Mouse (Mus musculus) ovary, postnatal 14 days (tissue): Measurements from ENCODE around the gene Gp9.

Experiments
- DNase-seq: peaks from one replicate; pipeline ENCODE4 v3.0.0; 2022; ENCODE audit warnings: low spot score

Gp9 gene

DNA sequence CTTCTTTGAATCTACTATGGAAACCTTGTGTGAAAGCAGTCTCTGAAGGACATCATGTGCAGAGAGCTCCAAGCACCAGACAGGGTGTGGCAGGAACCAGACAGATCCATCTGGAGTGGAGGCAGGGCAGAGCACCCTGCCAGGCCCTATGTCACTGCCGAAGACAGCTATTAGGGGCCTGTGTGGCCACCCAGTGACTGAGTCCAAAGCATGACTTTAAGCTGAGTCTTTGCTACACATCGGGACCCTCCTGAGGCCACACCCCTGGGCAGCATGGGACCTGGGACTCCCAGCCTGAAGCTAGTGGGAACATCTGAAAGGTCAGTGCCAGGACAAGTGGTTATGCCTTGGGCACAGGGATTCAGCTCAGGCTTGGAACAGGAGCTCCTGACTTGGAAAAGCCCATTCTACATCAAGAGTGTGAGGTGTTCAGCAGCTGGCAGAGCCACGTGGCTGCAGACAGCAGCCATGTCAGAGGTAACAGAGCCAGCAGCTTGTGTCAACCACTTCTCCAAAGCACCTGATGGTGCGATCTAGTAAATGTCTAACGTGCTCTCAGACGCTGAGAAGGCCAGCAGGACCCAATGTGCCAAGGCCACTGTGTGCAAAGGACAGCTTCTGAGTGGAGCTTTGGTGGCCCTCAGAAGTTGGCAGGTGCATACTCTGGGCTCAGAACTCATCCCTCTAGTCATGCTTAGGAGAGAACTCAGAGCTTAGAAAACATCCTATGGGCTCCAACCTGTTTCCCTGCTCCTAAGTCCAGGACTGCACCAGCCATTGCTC lies 9.4 kb downstream of the Gp9 start:
- no peak for DNase-seq

DNA sequence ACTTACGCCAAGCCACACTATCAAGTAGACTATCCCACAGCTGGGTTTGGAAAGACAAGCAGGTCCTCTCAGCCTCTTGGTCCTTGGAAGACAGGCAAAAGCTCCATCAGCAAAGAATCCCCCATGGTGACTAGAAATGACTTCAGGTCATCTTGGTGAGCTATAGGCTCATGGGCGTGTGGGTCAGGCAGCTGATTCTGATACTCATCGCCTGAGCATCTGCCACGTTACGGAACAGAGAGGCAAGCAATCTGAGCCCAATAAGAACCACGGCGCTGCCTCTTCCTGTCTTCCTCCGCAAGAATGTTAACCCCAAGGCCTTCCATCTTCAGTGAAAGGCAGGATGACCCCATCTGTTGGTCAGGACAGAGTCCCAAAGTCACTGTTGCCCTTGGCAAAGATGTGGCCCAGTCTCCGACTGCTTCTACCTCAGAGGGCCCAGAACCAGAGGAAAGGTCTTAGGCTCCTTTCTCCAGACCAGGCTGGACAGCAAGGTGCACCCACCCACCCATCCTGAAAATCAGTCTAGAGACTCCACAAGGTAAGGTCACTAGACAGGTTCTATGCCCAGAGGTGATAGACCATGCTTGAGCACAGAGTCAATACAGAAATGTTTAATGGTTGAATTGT lies 10.5 kb downstream of the Gp9 start:
- DNase-seq: no peak

DNA sequence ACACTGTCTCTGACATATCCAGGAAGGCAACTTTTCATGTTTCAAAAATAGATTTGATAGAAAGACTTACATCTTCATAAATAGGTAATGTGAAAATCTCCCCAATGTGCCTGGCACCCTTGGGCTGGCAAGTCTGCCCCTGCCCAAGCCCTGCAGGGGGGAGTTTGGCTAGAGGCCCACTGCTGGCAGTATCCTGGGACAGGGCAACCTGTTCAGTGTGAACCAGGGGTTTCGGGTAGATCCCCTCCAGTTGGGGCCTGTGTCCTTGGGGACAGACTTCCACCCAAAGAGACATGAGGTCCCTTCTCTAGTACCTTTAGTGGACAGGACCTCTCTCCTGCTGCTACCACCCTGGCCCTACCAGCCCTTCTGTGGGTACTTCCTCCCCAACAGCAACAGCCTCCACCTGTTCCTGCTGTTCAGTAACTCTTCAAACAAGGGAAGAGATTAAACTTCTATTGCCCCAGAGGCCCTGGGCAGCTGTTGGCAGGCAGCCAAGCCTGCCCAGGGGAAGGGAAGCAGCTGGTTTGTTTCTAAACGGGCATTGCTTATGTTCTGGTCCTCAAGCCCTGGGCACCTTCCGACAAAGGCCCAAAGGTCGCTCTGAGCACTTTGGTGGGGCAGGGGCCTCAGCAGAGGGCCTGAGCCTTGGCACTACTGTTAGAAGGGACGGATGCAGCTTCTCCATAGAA lies 11.2 kb downstream of the Gp9 start:
- DNase-seq: peak; percentile 47

DNA sequence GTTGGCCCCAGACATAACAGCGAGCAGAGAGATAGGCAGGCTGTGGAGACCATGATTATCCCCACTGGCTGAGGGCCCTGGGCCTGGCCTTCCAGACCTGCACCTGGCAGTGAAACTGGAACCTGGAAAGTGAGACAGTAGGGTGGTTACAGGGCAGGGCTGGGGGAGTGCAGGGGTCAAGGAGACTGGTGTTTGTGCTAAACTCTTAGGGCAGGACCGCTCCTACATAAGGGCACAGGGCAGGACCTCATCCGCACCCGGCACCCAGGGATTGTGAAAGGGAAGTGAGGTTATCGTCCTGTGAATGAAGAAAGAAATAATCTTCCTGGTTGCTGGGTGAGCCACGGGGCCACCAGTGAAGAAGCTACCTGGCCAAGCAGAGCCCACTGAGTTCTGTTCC lies 11.9 kb downstream of the Gp9 start:
- no peak for DNase-seq

DNA sequence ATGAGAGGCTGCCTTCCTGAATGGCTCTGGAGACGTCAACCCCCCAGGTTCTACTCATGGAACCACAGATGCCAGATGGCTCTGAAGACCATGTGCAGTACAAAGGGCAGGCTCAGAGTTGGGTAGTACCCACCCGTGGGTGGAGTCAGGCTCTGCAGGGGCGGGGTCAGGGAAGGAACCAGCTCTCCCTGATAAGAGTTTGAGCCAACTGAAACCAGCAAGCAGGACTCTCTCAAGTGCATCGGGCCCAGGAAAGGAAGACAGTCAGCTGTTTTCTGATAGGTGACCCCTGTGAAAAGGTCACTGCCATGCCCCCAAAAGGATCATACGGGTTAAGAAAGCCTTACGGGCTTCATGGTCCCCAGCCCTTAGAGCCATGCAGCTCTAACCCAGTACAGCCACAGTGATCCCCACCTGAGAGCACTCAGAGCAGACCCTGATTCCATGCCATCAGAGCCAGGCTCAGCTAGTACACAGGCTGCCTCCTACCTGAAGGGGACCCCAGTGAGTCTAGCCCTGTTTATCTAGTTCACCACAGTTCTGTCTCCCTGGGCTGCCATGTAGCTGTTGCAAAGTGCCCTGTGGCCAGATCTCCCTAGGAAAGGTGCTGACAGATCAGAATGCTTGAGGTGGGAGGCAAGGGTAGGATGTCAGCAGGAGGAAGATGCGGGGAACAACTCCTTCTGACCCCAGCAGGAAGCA lies 13.1 kb downstream of the Gp9 start:
- no peak for DNase-seq

DNA sequence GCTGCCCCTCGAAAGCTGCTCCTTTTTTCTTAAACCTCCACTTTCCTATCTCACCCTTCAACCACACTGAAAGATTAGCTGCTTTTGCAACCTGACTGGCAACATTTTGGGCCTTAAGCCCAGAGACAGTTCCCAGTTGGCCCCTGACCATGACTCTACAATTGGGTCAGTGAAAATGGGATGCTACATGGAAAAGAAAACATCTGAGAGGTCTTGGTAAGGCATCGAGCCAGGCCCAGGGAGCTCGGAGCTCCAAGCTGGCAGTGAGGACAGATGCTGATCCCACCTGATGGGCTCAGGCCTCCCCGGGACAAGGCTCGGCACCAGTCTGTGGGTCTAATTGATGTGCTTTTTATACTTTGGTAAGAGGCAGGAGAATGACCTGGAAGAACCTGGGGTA lies 14.0 kb downstream of the Gp9 start:
- DNase-seq: no peak

DNA sequence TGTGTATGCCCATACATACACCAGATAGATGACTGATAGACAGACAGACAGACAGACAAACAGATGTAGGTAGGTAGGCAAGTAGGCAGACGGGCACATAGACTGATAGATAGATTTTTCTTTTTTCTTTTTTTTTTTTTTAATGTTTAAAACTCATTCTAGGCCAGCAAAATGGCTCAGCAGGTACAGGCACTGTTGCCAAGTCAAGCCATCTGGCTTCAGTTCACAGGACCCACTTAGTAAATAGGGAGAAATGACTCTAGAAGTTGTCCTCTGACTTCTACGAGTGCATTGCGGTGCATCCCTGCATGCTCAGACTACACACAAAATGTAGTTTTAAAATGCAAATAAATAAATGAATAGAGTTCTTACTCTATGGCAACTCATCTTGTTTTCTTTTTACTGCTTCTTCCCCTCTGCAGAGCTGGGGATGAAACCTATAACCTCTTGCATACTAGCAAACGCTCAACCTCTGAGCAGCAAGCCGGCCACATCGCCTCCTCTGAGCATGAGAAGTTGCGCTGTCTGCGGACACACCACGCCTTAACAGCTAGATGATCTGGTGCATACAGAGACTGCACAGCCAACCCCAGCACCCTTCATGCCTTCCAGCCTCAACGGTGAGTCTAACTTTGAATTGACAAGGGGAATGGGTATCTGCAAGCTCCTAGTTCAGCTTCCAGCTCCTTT lies 16.1 kb downstream of the Gp9 start:
- no peak for DNase-seq

DNA sequence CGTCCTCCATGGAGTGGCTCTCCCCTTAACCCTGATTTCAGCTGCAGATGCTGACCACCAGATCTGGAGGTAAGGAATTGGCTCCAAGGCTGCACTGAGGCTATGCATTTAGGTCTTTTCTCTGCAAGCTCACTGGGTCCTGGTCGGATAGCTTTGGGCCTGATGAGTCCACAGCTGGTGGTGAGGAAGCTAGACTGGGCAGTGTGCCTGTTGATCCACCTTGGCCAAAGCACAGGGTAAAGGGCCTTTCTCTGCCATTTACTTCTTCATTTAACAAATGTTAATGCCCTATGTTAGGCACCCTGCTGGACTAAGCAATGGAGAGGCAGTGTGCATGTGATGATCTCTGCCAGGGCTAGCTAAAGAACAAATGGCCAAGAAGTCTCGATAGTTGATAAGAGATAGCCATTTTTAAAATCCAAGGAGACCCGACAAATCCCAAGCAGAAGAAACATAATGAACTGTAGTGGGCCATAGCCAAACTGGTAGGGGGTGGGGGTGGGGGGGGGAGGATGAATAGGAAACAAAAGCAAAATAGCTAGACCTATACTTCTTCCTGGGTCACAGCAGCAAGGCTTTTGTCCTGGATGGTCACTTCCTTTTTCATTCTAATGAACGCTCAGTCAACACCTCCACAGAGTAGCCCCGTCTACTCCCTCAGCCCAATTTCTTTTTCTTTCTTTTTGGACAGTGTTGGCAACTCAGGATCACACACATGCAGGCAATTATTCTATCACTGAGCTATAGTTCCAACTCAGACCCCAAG lies 17.7 kb downstream of the Gp9 start:
- no peak for DNase-seq

DNA sequence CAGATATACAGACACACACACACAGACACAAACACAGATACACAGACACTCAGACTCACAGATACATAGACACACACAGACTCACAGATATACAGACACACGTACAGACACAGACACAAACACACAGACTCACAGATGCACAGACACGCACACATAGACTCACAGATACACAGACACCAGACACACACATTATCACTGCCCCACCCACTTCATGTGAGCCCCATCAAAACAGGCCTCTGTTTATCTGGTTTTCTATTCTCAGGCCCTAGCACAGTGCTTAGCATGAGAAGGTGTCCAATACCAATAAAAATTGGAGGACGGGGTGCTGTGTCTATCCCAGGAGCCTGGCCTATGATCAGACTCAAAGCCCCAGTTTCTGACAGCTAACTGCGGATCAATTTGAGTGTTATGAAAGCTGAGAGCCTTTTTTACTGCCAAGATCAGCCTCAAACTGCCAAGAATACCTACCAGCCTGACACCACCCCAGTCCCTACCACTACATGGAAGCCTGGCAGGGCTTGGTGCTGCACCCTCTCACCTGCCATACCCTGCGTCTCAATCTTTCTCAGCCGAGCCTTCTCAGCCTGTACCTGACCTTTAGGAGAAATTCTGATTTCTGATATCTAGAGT lies 18.5 kb downstream of the Gp9 start:
- no peak for DNase-seq

DNA sequence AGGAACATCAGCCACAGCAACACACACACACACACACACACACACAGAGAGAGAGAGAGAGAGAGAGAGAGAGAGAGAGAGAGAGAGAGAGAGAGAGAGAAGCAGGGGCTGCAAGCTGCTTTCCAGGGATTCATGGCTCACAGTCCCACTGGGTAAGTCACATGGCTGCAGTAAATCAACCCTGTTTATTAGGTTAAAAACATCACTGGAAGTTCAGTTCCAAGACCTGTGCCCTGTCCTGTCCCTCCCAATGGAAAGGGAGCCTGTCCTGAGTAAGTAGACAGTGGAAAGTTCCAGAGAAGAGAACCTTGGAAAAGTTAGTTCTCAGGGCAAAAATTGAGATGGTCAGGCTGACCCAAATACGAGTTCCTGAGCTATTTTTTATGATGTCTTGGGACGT lies 19.4 kb downstream of the Gp9 start:
- no peak for DNase-seq

DNA sequence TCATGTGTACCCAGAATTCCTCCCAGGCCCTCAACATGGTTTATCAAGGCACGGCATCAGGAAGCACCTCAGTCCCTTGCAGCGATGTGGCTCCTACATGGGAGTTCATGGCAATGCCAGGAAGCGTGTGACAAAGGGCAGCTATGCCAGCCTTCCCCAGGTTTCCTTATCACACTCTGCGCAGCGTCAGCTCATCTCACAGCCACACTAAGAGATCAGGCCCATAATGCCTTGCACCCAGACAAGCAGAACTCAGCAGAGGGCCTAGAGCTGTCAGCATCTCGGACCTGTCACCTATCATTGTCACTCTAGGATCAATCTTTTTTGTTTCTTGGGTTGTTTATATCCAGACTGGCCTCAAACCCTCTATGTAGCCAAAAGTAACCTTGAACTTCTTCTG lies 21.7 kb downstream of the Gp9 start:
- DNase-seq: no peak

DNA sequence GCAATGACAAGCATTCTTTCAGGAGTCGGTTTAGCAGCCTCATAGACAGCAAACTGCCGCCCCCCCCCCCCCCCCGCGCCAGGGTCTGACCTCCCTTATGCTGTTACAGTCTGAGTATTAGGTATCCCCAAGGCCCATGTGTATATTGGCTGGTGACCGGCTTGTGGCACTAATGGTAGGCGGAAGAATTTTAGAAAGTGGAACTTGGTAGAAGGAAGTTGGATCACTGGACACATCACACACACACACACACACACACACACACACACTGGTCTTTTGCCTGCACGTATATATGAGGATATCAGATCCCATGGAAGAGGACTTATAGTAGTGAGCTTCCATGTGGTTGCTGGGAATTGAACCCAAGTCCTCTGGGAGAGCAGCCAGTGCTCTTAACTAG lies 24.6 kb downstream of the Gp9 start:
- DNase-seq: no peak

DNA sequence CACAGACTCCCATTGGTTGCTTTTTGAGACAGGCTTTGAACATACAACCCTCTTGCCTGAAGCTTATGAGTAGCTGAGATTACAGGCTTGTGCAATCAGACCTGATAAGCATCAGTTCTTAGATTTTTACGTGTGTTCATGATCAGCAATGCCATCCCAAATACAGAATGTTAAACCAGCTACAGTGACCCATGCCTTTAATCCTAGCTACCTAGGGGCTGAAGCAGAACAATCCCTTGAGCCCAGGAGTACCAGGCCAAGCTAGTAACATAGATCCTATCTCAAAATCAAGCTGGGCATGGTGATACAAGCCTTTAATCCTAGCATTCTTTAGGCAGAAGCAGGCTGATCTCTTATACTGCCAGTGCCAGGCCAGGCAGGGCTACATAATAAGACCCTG lies 26.2 kb downstream of the Gp9 start:
- DNase-seq: no peak

DNA sequence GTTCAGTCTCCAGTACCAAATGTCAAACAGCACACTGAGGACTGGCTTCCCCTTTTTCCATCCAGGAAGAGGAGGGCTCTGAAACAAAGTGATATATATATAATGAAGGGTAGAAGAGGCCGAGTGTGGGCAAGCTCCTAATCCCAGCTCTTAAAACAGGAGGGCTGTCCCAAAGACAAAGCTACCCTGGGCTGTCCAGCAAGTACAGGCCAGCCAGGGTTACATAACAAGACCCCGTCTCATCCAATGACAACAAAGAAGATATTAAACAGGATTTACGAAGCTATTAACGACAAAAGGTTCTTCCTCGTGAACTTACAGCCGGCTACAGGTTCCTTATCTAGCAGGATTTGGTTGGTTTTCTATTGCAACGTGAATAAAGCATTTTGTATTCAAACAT lies 27.0 kb downstream of the Gp9 start:
- no peak for DNase-seq

DNA sequence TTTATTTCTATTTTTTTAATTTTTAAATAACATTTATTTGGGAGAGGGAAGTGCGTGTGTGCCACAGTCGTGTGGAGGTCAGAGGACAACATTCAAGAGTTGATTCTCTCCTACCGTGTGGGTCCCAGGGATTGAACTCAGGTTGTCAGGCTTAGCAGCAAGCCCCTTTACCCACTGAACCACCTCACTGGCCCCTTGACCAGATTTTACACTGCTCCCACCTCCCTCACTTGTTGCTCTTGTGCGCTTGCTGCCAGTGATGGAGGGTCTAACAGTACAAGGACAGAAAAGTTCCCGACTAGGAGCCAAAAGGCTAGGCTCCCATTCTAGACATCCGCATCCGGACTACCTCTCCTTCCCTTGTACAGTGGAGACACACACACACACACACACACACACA lies 27.6 kb downstream of the Gp9 start:
- no peak for DNase-seq

DNA sequence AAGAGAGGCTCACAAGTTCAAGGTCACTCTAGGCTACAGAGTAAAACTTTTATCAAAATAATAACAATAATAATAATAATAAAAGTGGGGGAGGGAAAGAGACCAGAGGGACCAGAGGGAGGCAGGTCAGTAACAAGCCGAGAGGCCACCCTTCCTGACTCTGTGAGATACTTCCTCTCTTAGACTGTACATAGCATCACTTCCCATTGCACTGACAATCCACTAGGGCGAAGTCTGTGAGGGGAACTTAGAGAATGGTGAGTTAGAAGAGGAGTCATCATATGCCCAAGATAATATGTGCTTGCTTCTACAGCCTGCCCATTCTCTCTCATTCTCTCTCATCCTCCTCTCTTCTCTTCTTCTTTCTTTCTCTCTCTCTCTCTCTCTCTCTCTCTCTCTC lies 28.2 kb downstream of the Gp9 start:
- DNase-seq: no peak

DNA sequence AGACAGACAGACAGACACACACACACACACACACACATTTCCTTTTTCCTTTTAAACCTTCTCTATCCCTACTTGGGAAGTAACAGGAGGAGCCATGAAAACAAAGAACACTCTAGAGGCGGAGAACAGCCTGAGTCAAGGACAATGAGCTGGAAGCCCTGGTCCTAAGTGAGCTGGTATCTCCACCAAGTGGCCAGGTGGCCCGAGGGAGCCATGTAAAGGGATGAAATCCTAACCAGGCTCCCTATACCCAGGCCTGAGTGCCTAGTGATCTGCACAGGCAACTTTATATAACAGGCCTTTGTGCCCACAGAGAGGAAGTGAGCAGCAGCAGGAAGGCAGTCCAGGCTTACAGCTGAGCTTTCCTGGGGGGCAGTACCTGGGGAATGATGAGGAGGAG lies 29.0 kb downstream of the Gp9 start:
- DNase-seq: no peak

DNA sequence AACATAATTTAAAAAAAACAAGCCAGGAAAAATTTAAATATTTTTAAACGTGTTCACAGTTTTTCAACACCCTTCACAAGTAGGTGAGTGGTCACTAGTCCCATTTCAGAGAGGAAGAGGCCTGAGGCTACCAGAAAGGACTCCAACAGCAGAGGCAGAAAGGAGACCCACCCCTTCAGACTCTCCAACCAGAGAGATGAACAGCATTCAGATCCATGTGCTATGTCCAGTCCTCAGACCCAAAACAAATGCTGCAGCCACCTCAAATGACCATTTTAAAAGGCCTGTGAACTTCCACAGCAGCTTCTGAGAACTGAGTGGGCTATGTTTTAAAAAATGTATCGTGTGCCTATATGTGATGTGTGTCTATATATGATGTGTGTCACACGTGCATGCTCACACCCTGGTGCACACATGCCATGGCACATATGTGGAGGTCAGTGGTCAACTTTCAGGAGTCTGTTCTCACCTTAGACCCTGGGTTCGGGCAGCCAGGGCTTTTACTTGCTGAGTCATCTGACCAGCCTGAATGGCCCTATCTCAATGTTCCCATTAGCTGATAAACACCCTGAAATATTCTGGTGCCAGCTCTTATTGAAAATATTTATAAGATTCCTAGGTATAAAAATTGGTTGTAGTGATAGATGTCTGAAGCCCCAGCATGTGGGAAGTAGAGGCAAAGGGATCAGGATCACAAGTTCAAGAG lies 30.0 kb downstream of the Gp9 start:
- no peak for DNase-seq

DNA sequence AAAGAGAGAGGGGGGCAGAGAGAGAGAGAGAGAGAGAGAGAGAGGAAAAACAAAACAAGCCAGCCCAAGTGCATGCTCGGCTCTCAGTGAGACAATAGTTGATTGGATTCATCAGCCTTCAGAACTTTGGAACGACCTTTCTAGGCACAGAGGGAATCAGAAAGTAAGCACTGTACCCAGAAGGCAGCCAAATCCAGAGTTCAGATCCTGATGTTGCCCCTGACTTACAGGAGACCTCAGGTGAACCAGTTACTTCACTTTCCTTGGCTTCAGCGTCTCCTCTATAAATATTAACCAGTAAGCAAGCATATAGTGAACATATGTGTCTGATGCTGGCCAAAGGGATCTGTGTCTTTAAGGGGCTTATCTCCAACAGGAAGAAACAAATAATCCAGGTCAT lies 30.6 kb downstream of the Gp9 start:
- DNase-seq: no peak

DNA sequence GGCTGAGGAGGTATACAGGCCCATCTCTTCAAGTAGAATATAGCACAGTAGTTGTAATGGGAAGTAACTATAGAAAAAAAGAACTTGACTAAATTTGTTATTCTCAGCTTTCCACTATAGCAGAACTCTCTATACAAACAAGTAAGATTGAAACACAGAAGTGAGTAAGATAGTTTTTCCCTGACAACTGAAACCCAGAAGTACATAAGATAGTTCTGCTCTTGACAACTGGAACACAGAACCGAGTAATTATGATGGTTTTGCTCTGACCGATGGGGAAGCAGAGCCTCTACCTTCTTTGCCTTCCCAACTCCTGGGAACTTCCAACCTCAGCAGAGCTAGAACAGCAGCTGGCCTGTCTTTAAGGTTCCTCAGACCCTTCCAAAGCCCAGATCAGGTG lies 31.3 kb downstream of the Gp9 start:
- DNase-seq: no peak
